Mouse (Mus musculus): ENCODE data around the gene Slc16a4.
"Not testable (repeated sequence)": the region's sequence is repeated elsewhere in the genome, so short reads cannot be mapped to it uniquely, and the experiment has no call there.

Slc16a4 gene

GRCm38 (mm10) chr3:107295672-107296360, 4.8 kb downstream of the Slc16a4 start:
- no peak for DNase-seq (ENCODE audit: extremely low spot score, low spot score)

- not testable (repeated sequence) for DNase-seq (ENCODE audit: extremely low spot score, low spot score)
Measured at GRCm38 (mm10) chr3:107296917-107297316, 5.9 kb downstream of the Slc16a4 start.

GRCm38 (mm10) chr3:107317338-107317737, 26.3 kb downstream of the Slc16a4 start:
- DNase-seq (ENCODE audit: extremely low spot score, low spot score), result no peak

DNA sequence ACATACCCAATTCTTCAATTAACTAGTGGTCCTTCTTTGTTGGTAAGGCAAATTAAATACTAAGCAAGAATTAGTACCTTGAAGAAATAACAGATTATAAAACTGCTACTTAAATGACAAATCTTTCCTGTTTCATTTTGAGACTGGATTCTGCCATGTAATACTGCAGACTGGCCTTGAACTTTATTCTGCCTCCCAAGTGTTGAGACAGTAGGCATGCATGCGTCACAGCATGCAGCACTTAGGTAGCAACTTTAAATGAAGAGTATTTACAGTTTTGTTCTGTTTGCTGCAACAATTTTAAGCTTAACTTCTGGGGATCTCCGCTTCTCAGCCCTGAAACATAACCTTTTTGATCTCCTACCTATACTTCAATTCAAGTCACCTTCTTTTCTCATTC, 30.1 kb downstream of the Slc16a4 start:
- no peak for DNase-seq (ENCODE audit: extremely low spot score, low spot score)

DNA sequence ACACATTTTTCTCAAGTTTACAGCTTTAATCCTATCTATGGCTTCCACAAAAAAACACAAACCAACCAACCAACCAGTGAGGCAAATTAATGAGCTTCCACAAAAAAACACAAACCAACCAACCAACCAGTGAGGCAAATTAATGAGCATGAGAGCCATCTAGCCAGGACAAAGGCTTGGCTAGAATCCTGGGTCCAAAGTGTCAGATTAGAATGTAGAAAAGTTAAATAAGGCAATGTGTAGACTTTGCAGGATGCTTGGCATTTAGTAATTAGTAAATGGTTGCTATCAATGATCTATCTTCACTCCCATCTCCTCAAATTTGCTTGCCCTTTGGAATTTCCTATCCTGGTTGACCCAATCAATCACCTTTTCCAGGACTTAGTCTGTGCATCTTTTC, 30.7 kb downstream of the Slc16a4 start:
- DNase-seq (ENCODE audit: extremely low spot score, low spot score), result no peak

DNA sequence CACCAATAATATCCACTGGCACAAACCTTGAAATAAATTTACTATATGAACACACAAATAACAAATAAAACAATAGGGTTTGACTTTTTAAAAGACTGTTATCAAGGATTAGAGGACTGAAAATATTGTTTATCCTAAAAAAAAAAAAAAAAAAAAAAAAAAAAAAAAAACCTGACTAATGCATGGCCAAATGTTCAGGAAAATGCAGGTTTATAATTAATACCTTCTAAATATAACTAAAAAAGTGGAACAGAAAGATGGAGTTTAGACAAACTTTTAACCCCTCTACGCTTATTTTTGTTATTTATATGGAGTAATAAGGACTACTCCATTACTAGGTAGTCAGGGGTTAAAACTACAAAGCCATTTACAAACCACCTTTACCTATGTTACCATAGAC, 35.4 kb downstream of the Slc16a4 start:
- no peak for DNase-seq (ENCODE audit: extremely low spot score, low spot score)

DNA sequence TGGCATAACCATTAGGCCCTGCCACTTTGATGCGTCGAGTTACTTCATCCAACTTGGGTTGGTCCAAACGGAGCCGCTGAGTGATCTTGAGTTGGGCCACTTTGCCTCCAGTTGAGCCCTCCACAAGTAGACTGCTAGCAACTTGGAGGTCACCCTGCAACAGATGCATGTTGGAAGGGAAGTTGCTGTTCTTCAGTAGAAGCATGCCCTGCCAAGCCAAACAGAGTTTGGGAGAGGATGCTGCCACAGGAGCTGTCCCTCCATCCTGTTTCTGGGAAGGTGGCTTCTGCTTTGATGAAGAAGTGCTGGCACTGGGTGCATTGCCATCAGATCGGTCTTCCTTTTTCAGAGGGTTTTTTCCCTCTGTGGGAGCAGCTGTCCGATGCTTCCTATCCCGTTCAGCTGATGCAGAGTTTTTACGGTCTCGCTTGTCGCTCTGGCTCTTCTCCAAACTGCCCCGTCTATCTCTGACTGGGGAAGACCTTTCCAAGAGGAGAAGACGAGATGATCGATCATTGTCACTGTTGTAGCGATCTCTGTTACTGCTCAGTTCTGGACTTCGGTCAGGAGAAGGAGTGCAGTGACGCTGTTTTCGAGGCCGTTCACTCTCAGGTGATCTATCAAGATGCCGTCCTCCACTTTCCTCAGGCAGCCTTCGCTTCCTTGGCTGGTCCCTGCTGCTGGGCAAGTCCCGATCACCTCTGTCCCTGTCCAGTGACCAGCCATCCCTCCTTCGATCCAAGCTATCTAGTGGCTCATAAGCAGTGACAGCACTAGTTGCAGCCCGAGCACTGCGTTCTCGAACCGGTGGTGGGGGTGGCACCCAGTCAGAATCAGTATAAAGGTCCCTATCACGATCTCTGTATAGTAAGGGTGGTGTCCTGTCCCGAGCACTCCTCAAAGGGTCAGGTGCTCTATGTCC, 39.7 kb downstream of the Slc16a4 start:
- no peak for DNase-seq (ENCODE audit: extremely low spot score, low spot score)

DNA sequence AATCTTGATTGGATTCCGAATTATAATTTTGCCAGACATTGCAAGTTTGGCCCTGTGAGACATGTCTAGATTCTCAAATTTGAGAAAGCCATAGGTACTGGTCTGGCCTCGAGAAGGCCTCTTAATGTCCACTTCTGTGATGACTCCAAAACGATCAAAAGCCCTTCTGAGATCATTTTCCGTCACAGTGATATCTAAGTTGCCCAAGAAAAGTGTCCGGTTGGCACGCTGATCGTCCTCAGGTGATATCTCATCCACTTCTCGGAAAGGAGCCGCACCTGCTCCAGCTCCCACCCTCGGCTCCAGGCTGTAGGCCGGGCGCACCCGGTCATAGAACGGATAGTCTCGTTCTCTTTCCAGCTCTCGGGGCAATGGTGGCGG, 40.7 kb downstream of the Slc16a4 start:
- no peak for DNase-seq (ENCODE audit: extremely low spot score, low spot score)

DNA sequence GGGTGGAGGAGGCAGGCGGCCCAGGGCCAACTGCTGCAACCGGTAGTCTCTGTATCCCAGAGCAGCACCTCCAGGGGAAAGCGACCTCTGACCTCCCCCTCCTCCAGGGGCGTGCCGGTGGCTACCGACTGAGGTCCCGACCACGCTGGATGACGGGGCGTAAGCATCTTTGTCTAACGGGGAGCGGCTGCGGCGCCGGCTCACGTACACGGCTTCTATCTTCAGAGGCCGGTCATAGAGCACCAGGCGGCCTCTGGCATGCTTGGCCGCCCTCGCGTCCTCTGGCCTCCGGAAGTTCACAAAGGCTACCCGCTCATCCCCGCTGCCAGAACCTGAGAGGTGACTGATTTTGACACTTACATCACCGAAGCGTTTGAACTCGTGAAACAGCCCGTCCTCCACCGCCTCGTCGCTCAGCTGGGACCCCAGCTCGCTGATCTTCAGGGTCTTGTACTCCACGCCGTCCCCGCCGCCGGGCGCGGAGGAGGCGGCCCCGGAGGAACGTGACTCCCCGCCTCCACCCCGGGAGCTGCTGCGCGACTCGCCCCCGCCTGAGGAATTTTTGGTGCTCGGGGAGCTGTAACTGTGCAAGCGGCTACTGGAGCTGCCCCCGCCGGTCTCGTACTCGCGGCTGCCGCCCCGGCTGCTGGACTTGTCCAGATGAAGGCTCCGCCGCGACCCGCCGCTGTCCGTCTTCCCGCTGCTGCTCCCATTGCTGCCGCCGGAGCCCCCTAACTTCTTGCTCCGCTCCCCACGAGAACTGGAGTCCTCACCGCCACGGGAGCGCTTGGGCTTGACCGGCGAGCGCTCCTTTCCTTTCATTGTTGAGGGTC, 41.3 kb downstream of the Slc16a4 start:
- no peak for DNase-seq (ENCODE audit: extremely low spot score, low spot score)

- peak; percentile 91 for DNase-seq (ENCODE audit: extremely low spot score, low spot score)
Measured at GRCm38 (mm10) chr3:107332960-107333380, 41.9 kb downstream of the Slc16a4 start.

- peak; percentile 94 for DNase-seq (ENCODE audit: extremely low spot score, low spot score)
Measured at GRCm38 (mm10) chr3:107333381-107334201, 42.6 kb downstream of the Slc16a4 start, which contains the start of gene Rbm15. Rbm15 (minus strand) TSS chr3:107333673.

DNA sequence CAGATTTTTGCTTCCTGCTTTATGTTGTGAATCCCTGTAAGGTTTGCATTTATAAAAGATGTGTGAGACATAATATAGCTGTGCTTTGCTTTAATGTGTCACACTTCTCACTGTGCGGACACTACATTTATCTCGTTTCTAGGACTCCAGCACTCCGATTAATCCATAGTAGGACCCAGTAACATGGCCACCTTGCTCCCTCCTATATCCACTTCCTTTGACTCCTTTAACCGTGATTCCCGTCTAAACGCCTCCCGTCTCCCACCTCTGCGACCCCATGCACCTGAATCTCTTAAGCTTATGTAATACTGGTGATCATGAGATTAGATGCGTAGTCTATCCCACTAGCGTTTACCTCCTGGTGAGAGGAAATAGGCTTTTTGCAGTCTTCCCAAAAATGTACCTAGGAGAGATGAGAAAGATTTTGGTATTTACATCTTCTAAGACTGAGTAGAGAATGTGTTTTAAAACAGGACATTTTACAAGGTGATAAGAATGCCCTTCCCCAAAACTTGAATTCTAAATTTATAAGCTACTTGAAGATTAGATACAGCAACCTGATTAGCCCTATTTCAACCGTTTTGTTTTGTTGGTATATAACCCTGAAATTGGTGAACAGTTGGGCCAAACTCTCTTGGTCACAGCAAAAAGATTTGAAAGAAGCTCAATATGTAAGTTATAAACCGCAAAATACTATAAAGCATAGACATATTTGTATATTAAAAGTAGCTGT, 43.3 kb downstream of the Slc16a4 start:
- no peak for DNase-seq (ENCODE audit: extremely low spot score, low spot score)

- DNase-seq (ENCODE audit: extremely low spot score, low spot score), result no peak
Measured at GRCm38 (mm10) chr3:107343971-107344370, 52.9 kb downstream of the Slc16a4 start.

DNA sequence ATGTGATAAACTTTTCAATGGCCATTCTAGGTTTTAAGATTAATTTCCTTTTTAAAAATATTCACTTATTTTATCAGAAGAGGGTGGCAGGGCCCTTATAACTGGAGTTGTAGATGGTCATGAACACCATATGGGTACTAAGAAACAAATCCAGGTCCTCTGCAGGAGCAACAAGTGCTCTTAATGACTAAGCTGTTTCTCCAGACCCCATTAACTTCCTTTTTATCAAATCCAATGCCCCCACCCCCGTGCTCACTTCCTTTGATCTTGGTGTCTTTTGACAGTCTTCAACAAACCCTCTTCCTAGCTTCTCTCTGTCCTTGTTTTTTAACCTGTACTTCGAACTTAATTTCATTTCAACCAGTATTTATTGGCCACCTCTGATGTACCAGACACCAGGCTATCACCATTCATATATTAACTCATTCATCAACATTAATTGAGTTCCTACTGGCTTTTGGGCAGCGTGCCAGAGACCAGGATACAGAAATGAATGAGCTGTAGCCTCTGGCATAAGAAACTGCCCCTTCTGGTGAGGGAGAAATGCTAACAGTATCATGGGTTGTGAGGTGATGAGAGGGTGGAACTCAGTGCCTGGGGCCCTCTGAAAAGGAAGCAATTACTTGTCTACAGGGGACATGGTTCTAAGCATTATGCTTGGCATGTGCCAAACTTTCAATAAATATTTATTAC, 54.1 kb downstream of the Slc16a4 start:
- no peak for DNase-seq (ENCODE audit: extremely low spot score, low spot score)

- no peak for DNase-seq (ENCODE audit: extremely low spot score, low spot score)
Measured at GRCm38 (mm10) chr3:107349006-107349405, 58.0 kb downstream of the Slc16a4 start.

DNA sequence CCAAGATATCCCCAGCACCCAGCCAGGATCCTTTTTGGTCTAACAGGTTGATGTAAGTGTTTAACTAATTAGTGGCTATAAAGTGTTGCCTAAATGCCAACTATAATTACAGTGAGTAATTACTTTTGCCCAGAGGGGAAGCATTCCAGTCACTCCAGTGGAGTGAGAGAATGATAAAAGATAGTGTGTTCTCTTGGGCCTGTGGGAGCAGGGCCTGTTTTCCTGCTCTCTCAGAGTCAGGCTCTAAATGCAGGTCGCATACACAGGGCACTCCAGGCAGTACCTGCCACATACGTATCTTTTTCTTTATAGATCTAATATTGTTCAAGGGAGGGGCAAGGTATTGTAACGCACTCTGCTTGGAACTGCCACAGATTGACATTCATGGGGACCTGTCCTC, 60.7 kb downstream of the Slc16a4 start:
- no peak for DNase-seq (ENCODE audit: extremely low spot score, low spot score)

DNA sequence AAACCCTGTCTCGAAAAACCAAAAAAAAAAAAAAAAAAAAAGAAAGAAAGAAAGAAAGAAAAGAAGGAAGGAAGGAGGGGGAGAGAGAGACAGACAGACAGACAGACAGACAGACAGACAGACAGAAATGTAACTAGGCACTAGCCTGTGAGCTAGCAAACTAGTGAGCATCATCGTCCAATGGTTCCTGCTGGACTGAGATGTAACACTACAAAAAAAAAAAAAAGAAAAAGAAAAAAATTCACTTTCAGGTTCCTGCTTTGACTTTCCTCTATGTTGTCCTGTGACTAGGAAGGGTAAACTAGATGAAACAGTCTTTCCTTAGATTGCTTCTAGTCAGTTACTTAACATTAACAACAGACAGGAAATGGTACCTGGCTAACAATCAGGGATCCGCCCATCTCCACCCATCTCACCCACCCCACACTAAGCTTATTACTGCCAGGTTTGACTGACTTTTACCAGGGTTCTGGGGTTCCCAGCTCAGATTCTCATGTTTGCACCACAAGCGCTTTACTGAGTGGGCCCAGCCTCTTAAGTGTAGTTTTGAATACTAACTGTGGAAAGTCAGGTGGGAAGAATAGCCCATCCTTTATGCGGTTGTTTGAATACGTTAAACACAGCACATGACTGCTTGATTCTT, 64.7 kb downstream of the Slc16a4 start:
- no peak for DNase-seq (ENCODE audit: extremely low spot score, low spot score)

- DNase-seq (ENCODE audit: extremely low spot score, low spot score), result peak; percentile 75
Measured at GRCm38 (mm10) chr3:107356964-107357441, 66.0 kb downstream of the Slc16a4 start.

GRCm38 (mm10) chr3:107357700-107358234, 66.7 kb downstream of the Slc16a4 start:
- no peak for DNase-seq (ENCODE audit: extremely low spot score, low spot score)

Data from neural tube, embryonic 10.5 days (tissue).